Mouse (Mus musculus) stomach, embryonic 16.5 days (tissue): ENCODE data around the gene Csf2ra. TPM values are rescaled to one million over a fixed set of nuclear protein-coding genes. Genes with fewer than 3 reads are reported as not detected.

Experiments used
- ATAC-seq: fragments of 200-750 bp; cut with Nextera tagmentation; 2 replicates; pipeline ENCODE4 v1.8.0; 2017; ENCODE audit warnings: moderate number of reproducible peaks, moderate TSS enrichment; ENCODE audit not compliant: insufficient read depth, low FRiP score
- H3K27ac ChIP-seq: fragments of 300-500 bp; sonication (generic); 2 replicates; pipeline ENCODE4 v1.5.1; 2014; ENCODE audit warnings: low read length
- H3K27me3 ChIP-seq: fragments of 300-500 bp; sonication (generic); 2 replicates; pipeline ENCODE4 v1.6.1; 2014; ENCODE audit warnings: low read length, control low read depth, mixed read lengths; ENCODE audit not compliant: control insufficient read depth, insufficient read depth
- H3K36me3 ChIP-seq: fragments of 300-500 bp; sonication (generic); 2 replicates; pipeline ENCODE4 v1.6.1; 2014; ENCODE audit warnings: low read length; ENCODE audit not compliant: control insufficient read depth, insufficient read depth
- H3K4me1 ChIP-seq: fragments of 300-500 bp; sonication (generic); 2 replicates; pipeline ENCODE4 v1.6.1; 2014; ENCODE audit warnings: low read length, control low read depth, mixed read lengths; ENCODE audit not compliant: control insufficient read depth, insufficient read depth
- H3K4me2 ChIP-seq: fragments of 300-500 bp; sonication (generic); 2 replicates; pipeline ENCODE4 v1.6.1; 2014; ENCODE audit warnings: low read depth, low read length, mixed read lengths
- H3K4me3 ChIP-seq: fragments of 300-500 bp; sonication (generic); replicated peaks from 2 replicates; pipeline ENCODE4 v1.5.1; 2014; ENCODE audit warnings: mild to moderate bottlenecking, low read length
- H3K9ac ChIP-seq: fragments of 300-500 bp; sonication (generic); 2 replicates; pipeline ENCODE4 v1.6.1; 2014; ENCODE audit warnings: low read length
- H3K9me3 ChIP-seq: fragments of 300-500 bp; sonication (generic); replicated peaks from 2 replicates; pipeline ENCODE4 v1.6.1; 2016; ENCODE audit warnings: low read length, control low read depth; ENCODE audit not compliant: control insufficient read depth
- WGBS: fragments of 180-500 bp; shearing (Covaris S2); extraction: QIAGEN DNeasy Blood & Tissue Kit; methylation state at CpG from one replicate; pipeline ENCODE4 v1.1.7; 2014; 5-methylcytosine and 5-hydroxymethylcytosine counted together
- polyA plus RNA-seq: library from polyadenylated mRNA; unstranded; fragments of >200 nt; fragmentation: Nextera tagmentation; extraction: Ambion mirVana; gene quantifications from 2 replicates; pipeline ENCODE4 v1.2.1, GENCODE M21; 2015

Csf2ra gene
- polyA plus RNA-seq, 1 experiment from 2014 or later, result 30.4 TPM

GRCm38 (mm10) chr19:61175756-61176324 is 52.4 kb downstream of the Csf2ra start, which contains the start of gene Gm7102:
TSS of gene Gm7102 (minus strand) at chr19:61176309.
- no peak within 1 kb of the TSS for H3K27ac ChIP-seq
- ATAC-seq, result no peak
- no peaks in the 10 kb centered on the region for H3K9me3 ChIP-seq
- H3K27me3 ChIP-seq, result no peaks in the 10 kb centered on the region
- WGBS, result 22% methylated on average over 39 of the region's 39 CpGs
- peak within 1 kb of the TSS; percentile 50 for H3K4me2 ChIP-seq
- H3K4me3 ChIP-seq, result peak within 1 kb of the TSS; percentile 39
- H3K9ac ChIP-seq, result peak within 1 kb of the TSS; percentile 61; the same call in 1 of the 2 replicates
- no peaks in the 10 kb centered on the region for H3K4me1 ChIP-seq
- H3K36me3 ChIP-seq, result no peaks in the 10 kb centered on the region

Other genes starting within 250 kb of the Csf2ra start
- gene Zfp950, start 87.6 kb downstream of the Csf2ra start, polyA plus RNA-seq, result 35.2 and 40.7 TPM in 2 replicates
- 0.18 and 0.30 TPM in 2 replicates for gene Gm7102, start 52.1 kb downstream of the Csf2ra start, polyA plus RNA-seq
- gene Gm6020, start 44.5 kb downstream of the Csf2ra start, polyA plus RNA-seq, result not detected in 2 replicates
- not detected in 2 replicates for gene Gm21060, start 68.6 kb upstream of the Csf2ra start, polyA plus RNA-seq